Mouse (Mus musculus): Measurements from ENCODE around the gene Cd200r3. TPM values are rescaled to one million over a fixed set of nuclear protein-coding genes. Genes with fewer than 3 reads are reported as not detected.

The Cd200r3 gene
- polyA plus RNA-seq, 1 experiment, result not detected

- Histone ChIP-seq H3K36me3 (ENCODE audit: control insufficient read depth, insufficient read depth) (no peaks in the 10 kb centered on the region), H3K4me3 (no peak overlapping the region), H3K27me3 (ENCODE audit: control insufficient read depth, insufficient read depth, insufficient read length) (no peaks in the 10 kb centered on the region), H3K79me2 (ENCODE audit: control insufficient read depth, insufficient read depth) (no peaks in the 10 kb centered on the region), H3K4me2 (ENCODE audit: low read depth) (no peak overlapping the region), H3ac (ENCODE audit: control insufficient read depth, insufficient read length) (no peak overlapping the region)
- TF ChIP-seq E2F4 (IDR thresholded peaks at IDR 0.05; ENCODE audit: insufficient read depth) (no peak), MYOD1 (IDR thresholded peaks at IDR 0.05; ENCODE audit: control insufficient read depth in 1 of 3, insufficient read length in 2 of 3, low read depth in 2 of 3) (no peak), POLR2AphosphoS2 (IDR thresholded peaks at IDR 0.05; ENCODE audit: insufficient read length, low read depth) (no peak), MAX (IDR thresholded peaks at IDR 0.05; ENCODE audit: low read depth) (no peak), CEBPB (IDR thresholded peaks at IDR 0.05; ENCODE audit: insufficient read depth, poor library complexity, severe bottlenecking) (no peak), MYOG (IDR thresholded peaks at IDR 0.05; ENCODE audit: control insufficient read depth in 1 of 3, insufficient read depth in 1 of 3, insufficient read length in 2 of 3, low read depth in 2 of 3) (no peak), USF1 (IDR thresholded peaks at IDR 0.05; ENCODE audit: low read depth) (no peak), SRF (IDR thresholded peaks at IDR 0.05; ENCODE audit: control insufficient read depth, insufficient read length, low read depth) (no peak), TCF3 (IDR thresholded peaks at IDR 0.05; ENCODE audit: insufficient read length, low read depth) (no peak), POLR2A (IDR thresholded peaks at IDR 0.05; ENCODE audit: insufficient read length, low read depth) (no peak), REST (IDR thresholded peaks at IDR 0.05; ENCODE audit: insufficient read depth, insufficient read length) (no peak), TCF12 (IDR thresholded peaks at IDR 0.05; ENCODE audit: insufficient read depth, poor library complexity, severe bottlenecking) (no peak)
Measured at GRCm38 (mm10) chr16:44966891-44967290, 23.4 kb downstream of the Cd200r3 start.

- H3K4me2 ChIP-seq (ENCODE audit: low read depth), result no peak overlapping the region
- H3K79me2 ChIP-seq (ENCODE audit: control insufficient read depth, insufficient read depth), result no peaks in the 10 kb centered on the region
- no peak overlapping the region for H3ac ChIP-seq (ENCODE audit: control insufficient read depth, insufficient read length)
- H3K36me3 ChIP-seq (ENCODE audit: control insufficient read depth, insufficient read depth), result no peaks in the 10 kb centered on the region
- H3K4me3 ChIP-seq, result no peak overlapping the region
- TF ChIP-seq E2F4 (IDR thresholded peaks at IDR 0.05; ENCODE audit: insufficient read depth) (no peak), REST (IDR thresholded peaks at IDR 0.05; ENCODE audit: insufficient read depth, insufficient read length) (no peak), MYOD1 (IDR thresholded peaks at IDR 0.05; ENCODE audit: control insufficient read depth in 1 of 3, insufficient read length in 2 of 3, low read depth in 2 of 3) (no peak), POLR2A (IDR thresholded peaks at IDR 0.05; ENCODE audit: insufficient read length, low read depth) (no peak), MYOG (IDR thresholded peaks at IDR 0.05; ENCODE audit: control insufficient read depth in 1 of 3, insufficient read depth in 1 of 3, insufficient read length in 2 of 3, low read depth in 2 of 3) (no peak), SRF (IDR thresholded peaks at IDR 0.05; ENCODE audit: control insufficient read depth, insufficient read length, low read depth) (no peak), POLR2AphosphoS2 (IDR thresholded peaks at IDR 0.05; ENCODE audit: insufficient read length, low read depth) (no peak), TCF12 (IDR thresholded peaks at IDR 0.05; ENCODE audit: insufficient read depth, poor library complexity, severe bottlenecking) (no peak), USF1 (IDR thresholded peaks at IDR 0.05; ENCODE audit: low read depth) (no peak), CEBPB (IDR thresholded peaks at IDR 0.05; ENCODE audit: insufficient read depth, poor library complexity, severe bottlenecking) (no peak)
- no peaks in the 10 kb centered on the region for H3K27me3 ChIP-seq (ENCODE audit: control insufficient read depth, insufficient read depth, insufficient read length)
Measured at GRCm38 (mm10) chr16:44968113-44968512, 24.6 kb downstream of the Cd200r3 start.

GRCm38 (mm10) chr16:44970925-44971324, 27.4 kb downstream of the Cd200r3 start:
- no peak for TF ChIP-seq POLR2AphosphoS2 (IDR thresholded peaks at IDR 0.05; ENCODE audit: insufficient read length, low read depth)
- no peak for TF ChIP-seq TCF3 (IDR thresholded peaks at IDR 0.05; ENCODE audit: insufficient read length, low read depth)
- TF ChIP-seq TCF12 (IDR thresholded peaks at IDR 0.05; ENCODE audit: insufficient read depth, poor library complexity, severe bottlenecking), result no peak
- TF ChIP-seq MYOG (IDR thresholded peaks at IDR 0.05; ENCODE audit: control insufficient read depth in 1 of 3, insufficient read depth in 1 of 3, insufficient read length in 2 of 3, low read depth in 2 of 3), result no peak
- TF ChIP-seq CEBPB (IDR thresholded peaks at IDR 0.05; ENCODE audit: insufficient read depth, poor library complexity, severe bottlenecking), result no peak
- no peak for TF ChIP-seq POLR2A (IDR thresholded peaks at IDR 0.05; ENCODE audit: insufficient read length, low read depth)
- TF ChIP-seq MYOD1 (IDR thresholded peaks at IDR 0.05; ENCODE audit: control insufficient read depth in 1 of 3, insufficient read length in 2 of 3, low read depth in 2 of 3), result no peak
- no peak for TF ChIP-seq MAX (IDR thresholded peaks at IDR 0.05; ENCODE audit: low read depth)
- no peak for TF ChIP-seq E2F4 (IDR thresholded peaks at IDR 0.05; ENCODE audit: insufficient read depth)
- no peak for TF ChIP-seq REST (IDR thresholded peaks at IDR 0.05; ENCODE audit: insufficient read depth, insufficient read length)
- TF ChIP-seq USF1 (IDR thresholded peaks at IDR 0.05; ENCODE audit: low read depth), result no peak
- TF ChIP-seq SRF (IDR thresholded peaks at IDR 0.05; ENCODE audit: control insufficient read depth, insufficient read length, low read depth), result no peak
- H3K27me3 ChIP-seq (ENCODE audit: control insufficient read depth, insufficient read depth, insufficient read length), result no peaks in the 10 kb centered on the region
- H3K36me3 ChIP-seq (ENCODE audit: control insufficient read depth, insufficient read depth), result no peaks in the 10 kb centered on the region
- H3K79me2 ChIP-seq (ENCODE audit: control insufficient read depth, insufficient read depth), result no peaks in the 10 kb centered on the region
- no peak overlapping the region for H3K4me2 ChIP-seq (ENCODE audit: low read depth)
- no peak overlapping the region for H3K4me3 ChIP-seq
- no peak overlapping the region for H3ac ChIP-seq (ENCODE audit: control insufficient read depth, insufficient read length)

- Histone ChIP-seq H3ac (ENCODE audit: control insufficient read depth, insufficient read length) (no peak overlapping the region), H3K4me2 (ENCODE audit: low read depth) (no peak overlapping the region), H3K79me2 (ENCODE audit: control insufficient read depth, insufficient read depth) (no peaks in the 10 kb centered on the region), H3K36me3 (ENCODE audit: control insufficient read depth, insufficient read depth) (no peaks in the 10 kb centered on the region), H3K27me3 (ENCODE audit: control insufficient read depth, insufficient read depth, insufficient read length) (no peaks in the 10 kb centered on the region), H3K4me3 (no peak overlapping the region)
- TF ChIP-seq TCF12 (IDR thresholded peaks at IDR 0.05; ENCODE audit: insufficient read depth, poor library complexity, severe bottlenecking), result no peak
- no peak for TF ChIP-seq E2F4 (IDR thresholded peaks at IDR 0.05; ENCODE audit: insufficient read depth)
- no peak for TF ChIP-seq MAX (IDR thresholded peaks at IDR 0.05; ENCODE audit: low read depth)
- TF ChIP-seq SRF (IDR thresholded peaks at IDR 0.05; ENCODE audit: control insufficient read depth, insufficient read length, low read depth), result no peak
- TF ChIP-seq TCF3 (IDR thresholded peaks at IDR 0.05; ENCODE audit: insufficient read length, low read depth), result no peak
- no peak for TF ChIP-seq MYOG (IDR thresholded peaks at IDR 0.05; ENCODE audit: control insufficient read depth in 1 of 3, insufficient read depth in 1 of 3, insufficient read length in 2 of 3, low read depth in 2 of 3)
- no peak for TF ChIP-seq POLR2AphosphoS2 (IDR thresholded peaks at IDR 0.05; ENCODE audit: insufficient read length, low read depth)
- no peak for TF ChIP-seq REST (IDR thresholded peaks at IDR 0.05; ENCODE audit: insufficient read depth, insufficient read length)
- no peak for TF ChIP-seq CEBPB (IDR thresholded peaks at IDR 0.05; ENCODE audit: insufficient read depth, poor library complexity, severe bottlenecking)
- TF ChIP-seq MYOD1 (IDR thresholded peaks at IDR 0.05; ENCODE audit: control insufficient read depth in 1 of 3, insufficient read length in 2 of 3, low read depth in 2 of 3), result no peak
- TF ChIP-seq USF1 (IDR thresholded peaks at IDR 0.05; ENCODE audit: low read depth), result no peak
- TF ChIP-seq POLR2A (IDR thresholded peaks at IDR 0.05; ENCODE audit: insufficient read length, low read depth), result no peak
Measured at GRCm38 (mm10) chr16:44974042-44974441, 30.6 kb downstream of the Cd200r3 start.
